Comparison of ENCODE assay signal across 9 mouse cellular contexts in genomic region chr5:32346025-32346912, GRCm38 (mm10).
DNase-seq lines count a peak whose midpoint lies in the region; ATAC-seq and TF ChIP-seq lines count a peak whose summit lies in the region.
"Had no signal": no experiment of that assay in that cellular context is flagged by ENCODE, and none has a peak within 500 bp of the region (broad histone marks: within the 10 kb centered on the region; RNA-seq: fewer than 3 reads in every experiment).

No protein-coding gene starts in this region.

- intact Hi-C loops in left cerebral cortex, postnatal 14 days (cut with DNase I) = no loop called here

- no peaks in the 10 kb centered on the region for H3K27me3 ChIP-seq in kidney, adult 2 months (replicated peaks; ENCODE audit: control insufficient read depth, insufficient read depth, low read length)
- no peaks in the 10 kb centered on the region for H3K27me3 ChIP-seq in midbrain, embryonic 14.5 days (ENCODE audit: control insufficient read depth, insufficient read depth, low read length)
- no peaks in the 10 kb centered on the region for H3K27me3 ChIP-seq in thymus, adult 2 months (ENCODE audit: control insufficient read depth, insufficient read depth, low read length)
- H3K27me3 ChIP-seq: limb, embryonic 13.5 days had no signal

- DNase-seq in adrenal gland, adult 8-10 months = peak; percentile 63
- peak; percentile 58 to 79 for DNase-seq in heart, adult 9 months (ENCODE audit: low spot score in 2 of 2)
- peak; percentile 72 for DNase-seq in kidney, adult 2 months
- DNase-seq in left cerebral cortex, postnatal 14 days (ENCODE audit: low spot score in 2 of 2) = peak; percentile 65 to 88
- DNase-seq in midbrain, embryonic 14.5 days = peak; percentile 48
- peak; percentile 87 for DNase-seq in telencephalon, adult 2 months (ENCODE audit: low read depth, low spot score)
- DNase-seq in thymus, adult 2 months = no peak

- 29% methylated on average over 10 of the region's 10 CpGs for WGBS in kidney, adult 2 months
- whole genome bisulfite sequencing in midbrain, embryonic 14.5 days = 26% methylated on average over 10 of the region's 10 CpGs
- 82% methylated on average over 10 of the region's 10 CpGs for WGBS in thymus, adult 2 months

- peaks cover 6% of the 10 kb centered on the region for H3K4me1 ChIP-seq in cortical plate, adult 2 months (ENCODE audit: control insufficient read depth, insufficient read depth, low read length)
- H3K4me1 ChIP-seq in kidney, adult 2 months (ENCODE audit: control insufficient read depth, insufficient read depth, low read length) = peaks cover 10% of the 10 kb centered on the region
- H3K4me1 ChIP-seq in midbrain, embryonic 14.5 days (ENCODE audit: control insufficient read depth, insufficient read depth, low read length) = no peaks in the 10 kb centered on the region
- no peaks in the 10 kb centered on the region for H3K4me1 ChIP-seq in thymus, adult 2 months (replicated peaks; ENCODE audit: control insufficient read depth, insufficient read depth, low read length)

- TF ChIP-seq POLR2A in cortical plate, adult 2 months (IDR thresholded peaks at IDR 0.05; ENCODE audit: extremely low read depth, insufficient read depth, low read length) = peak; percentile 43; the same call in 1 of the 2 replicates
- no peak for TF ChIP-seq POLR2A in kidney, adult 2 months (IDR thresholded peaks at IDR 0.05; ENCODE audit: low read depth, low read length)
- no peak for TF ChIP-seq POLR2A in thymus, adult 2 months (IDR thresholded peaks at IDR 0.05; ENCODE audit: control insufficient read depth, extremely low read depth, insufficient read depth, low read length, poor library complexity)

- H3K36me3 ChIP-seq in kidney, adult 2 months (ENCODE audit: control insufficient read depth, insufficient read depth, low read length) = no peaks in the 10 kb centered on the region
- no peaks in the 10 kb centered on the region for H3K36me3 ChIP-seq in midbrain, embryonic 14.5 days (ENCODE audit: control insufficient read depth, insufficient read depth, low read length)
- no peaks in the 10 kb centered on the region for H3K36me3 ChIP-seq in thymus, adult 2 months (ENCODE audit: control insufficient read depth, insufficient read depth, low read length)
- H3K36me3 ChIP-seq: limb, embryonic 13.5 days had no signal

- H3K27ac ChIP-seq in cortical plate, adult 2 months (ENCODE audit: insufficient read depth, low read length) = peak overlapping the region; percentile 29; the same call in 1 of the 2 replicates
- H3K27ac ChIP-seq in kidney, adult 2 months (ENCODE audit: insufficient read depth, low read depth, low read length) = peak overlapping the region; percentile 60
- no peak overlapping the region for H3K27ac ChIP-seq in midbrain, embryonic 14.5 days (replicated peaks; ENCODE audit: low read depth, low read length)
- no peak overlapping the region for H3K27ac ChIP-seq in thymus, adult 2 months (ENCODE audit: control insufficient read depth, insufficient read depth, low read length)
- H3K27ac ChIP-seq: limb, embryonic 13.5 days had no signal

- no peak overlapping the region for H3K4me3 ChIP-seq in cortical plate, adult 2 months (ENCODE audit: insufficient read depth, low read length)
- no peak overlapping the region for H3K4me3 ChIP-seq in kidney, adult 2 months (ENCODE audit: insufficient read depth, low read depth, low read length)
- H3K4me3 ChIP-seq in midbrain, embryonic 14.5 days (replicated peaks; ENCODE audit: low read depth, low read length) = no peak overlapping the region
- no peak overlapping the region for H3K4me3 ChIP-seq in thymus, adult 2 months (ENCODE audit: control insufficient read depth, insufficient read depth, low read length)
- H3K4me3 ChIP-seq: limb, embryonic 13.5 days had no signal

- peak; percentile 37; the same call in 1 of the 2 replicates for ATAC-seq in midbrain, embryonic 14.5 days (ENCODE audit: low FRiP score, low TSS enrichment)

- no peaks in the 10 kb centered on the region for H3K9me3 ChIP-seq in midbrain, embryonic 14.5 days (ENCODE audit: control insufficient read depth, low read length)
- H3K9me3 ChIP-seq: limb, embryonic 13.5 days had no signal

- no peak overlapping the region for H3K4me2 ChIP-seq in midbrain, embryonic 14.5 days (ENCODE audit: low read length)
- H3K4me2 ChIP-seq: limb, embryonic 13.5 days had no signal

- no peak overlapping the region for H3K9ac ChIP-seq in midbrain, embryonic 14.5 days (replicated peaks; ENCODE audit: low read length)
- H3K9ac ChIP-seq: limb, embryonic 13.5 days had no signal

- TF ChIP-seq CTCF in cortical plate, adult 2 months (IDR thresholded peaks at IDR 0.05; ENCODE audit: extremely low read depth, insufficient read depth, low read length) = no peak
- TF ChIP-seq CTCF in kidney, adult 2 months (conservative IDR thresholded peaks at IDR 0.05; ENCODE audit: insufficient read depth, insufficient read length, low read depth, low read length) = no peak
- no peak for TF ChIP-seq CTCF in thymus, adult 2 months (IDR thresholded peaks at IDR 0.05; ENCODE audit: borderline replicate concordance, control insufficient read depth, extremely low read depth, insufficient read depth, low read length, poor library complexity)

Comparison
In these comparisons a context has a peak if more than half of its experiments do, and no peak if none do; other contexts are left out.
1. H3K27ac ChIP-seq: peak in cortical plate, adult 2 months (single experiment) and kidney, adult 2 months (single experiment); none in midbrain, embryonic 14.5 days (single experiment) and thymus, adult 2 months (single experiment).